ENCODE assay signal across 10 mouse cellular contexts in genomic region chr8:126974511-126974910, GRCm38 (mm10).
"Had no signal": no experiment of that assay in that cellular context is flagged by ENCODE, and none has a peak within 500 bp of the region (broad histone marks: within the 10 kb centered on the region; RNA-seq: fewer than 3 reads in every experiment).

No protein-coding gene starts in this region.

- DNase-seq: layer of hippocampus, adult 9-11 months; liver; lung, adult 18-20 months; lung, postnatal 10 days; lung, postnatal 4 days; midbrain, embryonic 14.5 days; right cerebral cortex, postnatal 4 days; thymus, adult 2 months; thymus, postnatal 14 days; thymus, postnatal 4 days had no signal
